Mouse (Mus musculus): ENCODE measurements around the gene Sis. TPM values are rescaled to one million over a fixed set of nuclear protein-coding genes. Genes with fewer than 3 reads are reported as not detected.

Sis gene
- polyA plus RNA-seq, 2 experiments, result not detected

DNA sequence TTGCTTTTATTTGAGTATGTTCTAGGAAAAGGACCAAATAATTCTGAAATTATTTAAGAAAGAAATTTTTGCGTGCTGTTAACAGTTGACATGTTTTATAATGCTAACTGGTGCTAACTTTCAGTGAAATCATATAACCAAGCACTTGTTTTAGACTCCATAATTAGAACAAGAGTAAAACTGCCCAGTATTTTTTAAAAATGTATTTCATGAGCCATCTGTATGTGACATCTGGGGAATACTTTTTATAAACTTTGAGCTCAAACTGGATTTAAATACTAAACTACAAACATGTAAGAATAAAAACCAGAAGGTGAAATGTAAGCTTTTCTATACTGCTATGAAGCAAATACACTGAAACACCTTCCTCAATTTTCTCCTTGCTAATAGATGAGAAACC is 112.3 kb downstream of the Sis start:
- ATAC-seq (ENCODE audit: insufficient read depth), result no peak
- no peak overlapping the region for H3K4me3 ChIP-seq (ENCODE audit: insufficient read depth in 1 of 2, low read depth in 2 of 2, low read length in 2 of 2)
- H3K4me2 ChIP-seq (ENCODE audit: low read depth), result no peak overlapping the region
- 62% methylated on average over 1 of the region's 1 CpGs for WGBS (ENCODE audit: insufficient replicate concordance)
- H3K36me3 ChIP-seq (replicated peaks; ENCODE audit: control insufficient read depth, insufficient read depth, low read depth), result no peaks in the 10 kb centered on the region
- no peak for TF ChIP-seq CTCF (IDR thresholded peaks at IDR 0.05; ENCODE audit: low read depth)
- no peak for TF ChIP-seq EP300 (IDR thresholded peaks at IDR 0.05; ENCODE audit: low read depth)
- no peak overlapping the region for H3K27ac ChIP-seq
- no peaks in the 10 kb centered on the region for H3K9me3 ChIP-seq (ENCODE audit: control insufficient read depth, low read length)
- no peaks in the 10 kb centered on the region for H3K4me1 ChIP-seq (replicated peaks; ENCODE audit: control insufficient read depth in 2 of 2, insufficient read depth in 2 of 2, low read length in 1 of 2)
- no peak overlapping the region for H3K9ac ChIP-seq (replicated peaks)
- no peak for DNase-seq (ENCODE audit: low read depth in 3 of 3, low spot score in 3 of 3)
- no peaks in the 10 kb centered on the region for H3K27me3 ChIP-seq (ENCODE audit: control insufficient read depth, insufficient read depth, low read length)

DNA sequence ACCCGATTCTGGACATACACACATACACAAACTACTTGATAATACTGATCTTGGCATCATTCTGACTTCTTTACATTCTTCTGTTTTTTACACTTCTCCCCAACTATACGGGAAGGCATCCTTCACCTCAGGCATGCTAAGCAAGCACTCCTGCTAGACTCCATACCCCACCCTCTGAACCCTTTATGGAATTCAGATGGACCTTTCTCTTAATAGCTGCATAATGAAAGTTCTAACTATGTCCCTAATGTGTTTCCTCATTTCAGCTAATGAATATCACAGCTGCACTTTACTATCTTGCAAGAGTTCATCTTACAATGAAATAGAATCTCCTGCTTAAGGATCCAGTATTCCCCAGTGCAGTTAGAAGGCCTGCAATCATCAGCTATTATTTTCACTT is 127.0 kb downstream of the Sis start:
- no peaks in the 10 kb centered on the region for H3K36me3 ChIP-seq (replicated peaks; ENCODE audit: control insufficient read depth, insufficient read depth, low read depth)
- TF ChIP-seq CTCF (IDR thresholded peaks at IDR 0.05; ENCODE audit: low read depth) (no peak), EP300 (IDR thresholded peaks at IDR 0.05; ENCODE audit: low read depth) (no peak)
- no peaks in the 10 kb centered on the region for H3K27me3 ChIP-seq (ENCODE audit: control insufficient read depth, insufficient read depth, low read length)
- DNase-seq (ENCODE audit: low read depth in 3 of 3, low spot score in 3 of 3) (no peak), ATAC-seq (ENCODE audit: insufficient read depth) (no peak)
- H3K9ac ChIP-seq (replicated peaks), result no peak overlapping the region
- H3K4me2 ChIP-seq (ENCODE audit: low read depth), result no peak overlapping the region
- no peaks in the 10 kb centered on the region for H3K9me3 ChIP-seq (ENCODE audit: control insufficient read depth, low read length)
- no peak overlapping the region for H3K27ac ChIP-seq
- WGBS (ENCODE audit: insufficient replicate concordance), result 58% methylated on average over 2 of the region's 2 CpGs
- H3K4me3 ChIP-seq (ENCODE audit: insufficient read depth in 1 of 2, low read depth in 2 of 2, low read length in 2 of 2), result no peak overlapping the region
- no peaks in the 10 kb centered on the region for H3K4me1 ChIP-seq (replicated peaks; ENCODE audit: control insufficient read depth in 2 of 2, insufficient read depth in 2 of 2, low read length in 1 of 2)

Other genes starting within 250 kb of the Sis start
- gene Slitrk3, start 89.9 kb upstream of the Sis start, polyA plus RNA-seq (2012; rRNA removed), result 0.01 TPM in 1 of 2 replicates, not detected in the other
- gene Slitrk3, start 89.9 kb upstream of the Sis start, polyA plus RNA-seq (2014; fragmentation: Nextera tagmentation; extraction: Ambion mirVana), result not detected in 2 replicates